Mouse (Mus musculus) thymus, adult 18-20 months (tissue): ENCODE measurements at regions not wholly inside any gene's neighbourhood (a gene's known extent, or its start where the extent isn't known, plus 50 kb on each side); places are given as distances from the start of the nearest gene placed in this dataset.
A peak's percentile ranks its signal among the peaks of the same experiment; 100 is the strongest.

ENCODE experiments used
- DNase-seq, 2 experiments: peaks; one replicate each; pipeline ENCODE4 v3.0.0; 2022; ENCODE audit warnings: mixed read lengths in 2 of 2

GRCm38 (mm10) chrX:13224902-13225301 lies 55.9 kb upstream of the Ddx3x start:
- DNase-seq = no peak

GRCm38 (mm10) chrX:13226429-13226828 lies 54.3 kb upstream of the Ddx3x start:
- no peak for DNase-seq

GRCm38 (mm10) chrX:13229891-13230614 lies 50.7 kb upstream of the Ddx3x start:
- no peak for DNase-seq

- DNase-seq = peak; percentile 62 to 85
These were observed 50.1 kb upstream of the Ddx3x start for GRCm38 (mm10) chrX:13230615-13231179.
